Mouse (Mus musculus): Measurements from ENCODE around the gene Cdipt. TPM values are rescaled to one million over a fixed set of nuclear protein-coding genes. Genes with fewer than 3 reads are reported as not detected.

Cdipt gene
- 10 to 100 TPM; 29.3 to 41.0 TPM for total RNA-seq (2021)
- long read RNA-seq, experiment 1, transcript Cdipt-201 (6 exons, 1,974 nt) = major isoform, 37 of 47 reads
- long read RNA-seq, experiment 1, partial matches to known transcripts = 6 of 47 reads
- long read RNA-seq, experiment 1, other reads (novel, unspliced or antisense) = 3 of 47 reads
- long read RNA-seq, experiment 2, transcript Cdipt-201 (6 exons, 1,974 nt) = major isoform, 49 of 64 reads
- long read RNA-seq, experiment 2, partial matches to known transcripts = 14 of 64 reads
- long read RNA-seq, experiment 2, other reads (novel, unspliced or antisense) = 0 of 64 reads

- TF ChIP-seq CTCF (IDR thresholded peaks at IDR 0.05) = no peak
- intact Hi-C loops (cut with DNase I) = no loop called here
- no peak for DNase-seq
- H3K4me3 ChIP-seq = peak within 1 kb of the TSS; percentile 86
- H3K27ac ChIP-seq = peak within 1 kb of the TSS; percentile 100
These were observed at the start of gene Cdipt for GRCm38 (mm10) chr7:126975893-126975949. Gene Cdipt (plus strand): TSS chr7:126975914.

- no peak for DNase-seq
- H3K27ac ChIP-seq = no peak overlapping the region
- TF ChIP-seq CTCF (IDR thresholded peaks at IDR 0.05) = no peak
- intact Hi-C loops (cut with DNase I) = no loop called here
- no peak overlapping the region for H3K4me3 ChIP-seq
These were observed 49.4 kb upstream of the Cdipt start for GRCm38 (mm10) chr7:126926299-126926698.

- intact Hi-C loops (cut with DNase I) = loop anchor here (2.0 kb wide), 1 partner anchor 30 kb away; no protein-coding TSS in a partner anchor
- peak; percentile 96 for DNase-seq
- H3K4me3 ChIP-seq = peak within 1 kb of the TSS; percentile 98
- no peak for TF ChIP-seq CTCF (IDR thresholded peaks at IDR 0.05)
- peak within 1 kb of the TSS; percentile 81 for H3K27ac ChIP-seq
These were observed 47.2 kb upstream of the Cdipt start, which contains the start of gene Kctd13 for GRCm38 (mm10) chr7:126928384-126929037. Gene Kctd13 (plus strand): TSS chr7:126928879.

GRCm38 (mm10) chr7:126929046-126929445 is 46.7 kb upstream of the Cdipt start:
- peak overlapping the region; percentile 98 for H3K4me3 ChIP-seq

GRCm38 (mm10) chr7:126932652-126933051 is 43.1 kb upstream of the Cdipt start:
- TF ChIP-seq CTCF (IDR thresholded peaks at IDR 0.05) = no peak
- intact Hi-C loops (cut with DNase I) = no loop called here
- Histone ChIP-seq H3K27ac (no peak overlapping the region), H3K4me3 (no peak overlapping the region)
- no peak for DNase-seq

More at GRCm38 (mm10) chr7:126929046-126929445, 46.7 kb upstream of the Cdipt start:
- TF ChIP-seq CTCF (IDR thresholded peaks at IDR 0.05) = no peak
- peak overlapping the region; percentile 81 for H3K27ac ChIP-seq
- DNase-seq = no peak
- intact Hi-C loops (cut with DNase I) = loop anchor here (2.0 kb wide), 1 partner anchor 30 kb away; no protein-coding TSS in a partner anchor

GRCm38 (mm10) chr7:126941171-126941570 is 34.5 kb upstream of the Cdipt start:
- Histone ChIP-seq H3K27ac (no peak overlapping the region), H3K4me3 (no peak overlapping the region)
- TF ChIP-seq CTCF (IDR thresholded peaks at IDR 0.05) = no peak
- no peak for DNase-seq
- intact Hi-C loops (cut with DNase I) = no loop called here

- intact Hi-C loops (cut with DNase I) = no loop called here
- Histone ChIP-seq H3K27ac (no peak overlapping the region), H3K4me3 (no peak overlapping the region)
- no peak for DNase-seq
- no peak for TF ChIP-seq CTCF (IDR thresholded peaks at IDR 0.05)
These were observed 33.9 kb upstream of the Cdipt start for GRCm38 (mm10) chr7:126941801-126942200.

- DNase-seq = peak; percentile 30
- H3K4me3 ChIP-seq = no peak overlapping the region
- no peak overlapping the region for H3K27ac ChIP-seq
- intact Hi-C loops (cut with DNase I) = no loop called here
- peak; percentile 58 for TF ChIP-seq CTCF (IDR thresholded peaks at IDR 0.05)
These were observed 29.2 kb upstream of the Cdipt start for GRCm38 (mm10) chr7:126946530-126946929.

GRCm38 (mm10) chr7:126948626-126949025 is 27.1 kb upstream of the Cdipt start:
- no peak for TF ChIP-seq CTCF (IDR thresholded peaks at IDR 0.05)
- DNase-seq = no peak
- intact Hi-C loops (cut with DNase I) = loop anchor here (1.0 kb wide), 1 partner anchor 156 kb away; no protein-coding TSS in a partner anchor
- Histone ChIP-seq H3K27ac (no peak overlapping the region), H3K4me3 (no peak overlapping the region)

- no peak for TF ChIP-seq CTCF (IDR thresholded peaks at IDR 0.05)
- no peak for DNase-seq
- H3K4me3 ChIP-seq = peak within 1 kb of the TSS; percentile 71
- intact Hi-C loops (cut with DNase I) = loop anchor here (1.0 kb wide), 1 partner anchor 155 kb away; no protein-coding TSS in a partner anchor
- H3K27ac ChIP-seq = no peak within 1 kb of the TSS
These were observed 26.3 kb upstream of the Cdipt start, which contains the start of gene Asphd1 for GRCm38 (mm10) chr7:126949403-126949792. Gene Asphd1 (minus strand): TSS chr7:126949582.

GRCm38 (mm10) chr7:126949793-126950646 is 25.7 kb upstream of the Cdipt start, which contains the start of gene Sez6l2:
Gene Sez6l2 (plus strand): TSS chr7:126950563.
- intact Hi-C loops (cut with DNase I) = loop anchor here (1.0 kb wide), 1 partner anchor 154 kb away; no protein-coding TSS in a partner anchor
- peak; percentile 91 for DNase-seq
- no peak within 1 kb of the TSS for H3K27ac ChIP-seq
- H3K4me3 ChIP-seq = peak within 1 kb of the TSS; percentile 71
- TF ChIP-seq CTCF (IDR thresholded peaks at IDR 0.05) = no peak

- no peak overlapping the region for H3K27ac ChIP-seq
- intact Hi-C loops (cut with DNase I) = no loop called here
- TF ChIP-seq CTCF (IDR thresholded peaks at IDR 0.05) = no peak
- no peak for DNase-seq
- H3K4me3 ChIP-seq = peak overlapping the region; percentile 71
These were observed 24.8 kb upstream of the Cdipt start for GRCm38 (mm10) chr7:126950647-126951615.

Data from gastrocnemius, adult 2 months (tissue).